Mouse (Mus musculus) brain, adult 10 weeks (tissue): Measurements from ENCODE around the gene Hs6st2. TPM values are rescaled to one million over a fixed set of nuclear protein-coding genes. Genes with fewer than 3 reads are reported as not detected.

ENCODE experiments used
- polyA plus RNA-seq: library from polyadenylated mRNA; stranded (reverse); fragments of 350-450 nt; fragmentation: Illumina TruSeq; extraction: RNeasy Lipid Tissue Mini Kit (QIAGEN cat#74804); gene quantifications from one replicate; pipeline ENCODE4 v1.2.3, GENCODE M21; 2015; ENCODE audit warnings: low read depth, low replicate concordance

The Hs6st2 gene
- 29.6 TPM for polyA plus RNA-seq

DNA sequence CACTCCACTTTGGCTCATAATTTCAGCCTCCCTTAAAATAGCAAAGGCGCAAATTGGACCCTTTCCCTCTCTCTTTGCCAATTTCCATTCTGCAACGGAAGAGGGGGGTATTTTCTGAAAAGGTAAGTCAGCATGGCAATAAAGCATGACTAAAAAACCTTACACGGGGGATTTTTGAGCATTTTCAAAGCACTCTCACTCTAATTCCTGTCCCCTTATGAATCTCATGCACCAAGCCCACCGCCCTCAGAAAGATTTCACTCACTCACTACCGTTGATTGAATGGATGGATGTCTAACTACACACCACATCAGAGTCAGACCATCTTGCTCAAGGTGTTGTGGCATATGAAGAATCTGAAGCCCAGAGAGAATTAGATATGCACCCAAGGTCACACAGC is at the start of gene Hs6st2:
TSS of gene Hs6st2 (minus strand) at position 101 of the 400 bp plus-strand sequence.

Other genes with a start within 250 kb of the Hs6st2 start
- not detected for gene Usp26, start 119.4 kb upstream of the Hs6st2 start, polyA plus RNA-seq